Mouse (Mus musculus): ENCODE measurements around the gene Gm42715. TPM values are rescaled to one million over a fixed set of nuclear protein-coding genes. Genes with fewer than 3 reads are reported as not detected.
"Not testable (repeated sequence)": the region's sequence is repeated elsewhere in the genome, so short reads cannot be mapped to it uniquely, and the experiment has no call there.

Gene Gm42715
- polyA plus RNA-seq, 1 experiment from 2014 or later, result 9.4 TPM

GRCm38 (mm10) chr7:127477687-127478634 lies 41.4 kb upstream of the Gm42715 start:
- H3K9me3 ChIP-seq, result no peaks in the 10 kb centered on the region
- H3K4me1 ChIP-seq, result peaks cover 38% of the 10 kb centered on the region
- under 1% methylated on average over 50 of the region's 50 CpGs for WGBS
- H3K27me3 ChIP-seq (replicated peaks), result no peaks in the 10 kb centered on the region
- H3K27ac ChIP-seq (replicated peaks), result peak overlapping the region; percentile 98
- H3K4me3 ChIP-seq, result peak overlapping the region; percentile 81
- peak; percentile 89 for ATAC-seq (ENCODE audit: extremely low read depth, insufficient number of reproducible peaks, low FRiP score, low TSS enrichment)
- H3K9ac ChIP-seq, result peak overlapping the region; percentile 97
- peak overlapping the region; percentile 94 for H3K4me2 ChIP-seq
- peaks cover 68% of the 10 kb centered on the region for H3K36me3 ChIP-seq

GRCm38 (mm10) chr7:127478635-127479317 lies 40.6 kb upstream of the Gm42715 start, which contains the start of gene Fbrs:
Fbrs (plus strand) TSS chr7:127479199.
- Histone ChIP-seq H3K9me3 (no peaks in the 10 kb centered on the region), H3K4me3 (peak within 1 kb of the TSS; percentile 81), H3K4me2 (peak within 1 kb of the TSS; percentile 94), H3K36me3 (peaks cover 68% of the 10 kb centered on the region), H3K9ac (peak within 1 kb of the TSS; percentile 97), H3K27me3 (replicated peaks) (no peaks in the 10 kb centered on the region), H3K4me1 (peaks cover 38% of the 10 kb centered on the region), H3K27ac (replicated peaks) (peak within 1 kb of the TSS; percentile 98)
- peak; percentile 50 for ATAC-seq (ENCODE audit: extremely low read depth, insufficient number of reproducible peaks, low FRiP score, low TSS enrichment)
- under 1% methylated on average over 62 of the region's 62 CpGs for WGBS

GRCm38 (mm10) chr7:127479318-127480225 lies 39.8 kb upstream of the Gm42715 start:
- no peaks in the 10 kb centered on the region for H3K27me3 ChIP-seq (replicated peaks)
- WGBS, result 4% methylated on average over 47 of the region's 48 CpGs

GRCm38 (mm10) chr7:127480321-127480720 lies 39.1 kb upstream of the Gm42715 start:
- Histone ChIP-seq H3K4me2 (peak overlapping the region; percentile 94), H3K27ac (replicated peaks) (peak overlapping the region; percentile 98; the same call in 1 of the 2 replicates), H3K4me3 (peak overlapping the region; percentile 81), H3K27me3 (replicated peaks) (no peaks in the 10 kb centered on the region), H3K9ac (peak overlapping the region; percentile 97), H3K9me3 (no peaks in the 10 kb centered on the region), H3K4me1 (peaks cover 38% of the 10 kb centered on the region), H3K36me3 (peaks cover 68% of the 10 kb centered on the region)
- 56% methylated on average over 2 of the region's 2 CpGs for WGBS
- ATAC-seq (ENCODE audit: extremely low read depth, insufficient number of reproducible peaks, low FRiP score, low TSS enrichment), result no peak

More at GRCm38 (mm10) chr7:127479318-127480225, 39.8 kb upstream of the Gm42715 start:
- peak overlapping the region; percentile 98 for H3K27ac ChIP-seq (replicated peaks)
- peak overlapping the region; percentile 97 for H3K9ac ChIP-seq
- H3K9me3 ChIP-seq, result no peaks in the 10 kb centered on the region
- no peak for ATAC-seq (ENCODE audit: extremely low read depth, insufficient number of reproducible peaks, low FRiP score, low TSS enrichment)
- H3K36me3 ChIP-seq, result peaks cover 68% of the 10 kb centered on the region
- peaks cover 38% of the 10 kb centered on the region for H3K4me1 ChIP-seq
- peak overlapping the region; percentile 81 for H3K4me3 ChIP-seq
- peak overlapping the region; percentile 94 for H3K4me2 ChIP-seq

- WGBS, result 73% methylated on average over 5 of the region's 5 CpGs
- H3K4me1 ChIP-seq, result peaks cover 15% of the 10 kb centered on the region
- no peaks in the 10 kb centered on the region for H3K9me3 ChIP-seq
- no peak overlapping the region for H3K4me3 ChIP-seq
- no peaks in the 10 kb centered on the region for H3K27me3 ChIP-seq (replicated peaks)
- H3K4me2 ChIP-seq, result no peak overlapping the region
- no peak overlapping the region for H3K27ac ChIP-seq (replicated peaks)
- no peak for ATAC-seq (ENCODE audit: extremely low read depth, insufficient number of reproducible peaks, low FRiP score, low TSS enrichment)
- H3K9ac ChIP-seq, result no peak overlapping the region
- peaks cover 98% of the 10 kb centered on the region for H3K36me3 ChIP-seq
These were observed 34.0 kb upstream of the Gm42715 start for GRCm38 (mm10) chr7:127485416-127485815.

- H3K4me2 ChIP-seq; H3K4me3 ChIP-seq; H3K27ac ChIP-seq (replicated peaks); H3K9me3 ChIP-seq; ATAC-seq (ENCODE audit: extremely low read depth, insufficient number of reproducible peaks, low FRiP score, low TSS enrichment); H3K4me1 ChIP-seq; H3K9ac ChIP-seq; H3K27me3 ChIP-seq (replicated peaks): not testable (repeated sequence)
- WGBS, result 88% methylated on average over 4 of the region's 5 CpGs
- peaks cover 93% of the 10 kb centered on the region for H3K36me3 ChIP-seq
These were observed 31.0 kb upstream of the Gm42715 start for GRCm38 (mm10) chr7:127488364-127488763.

GRCm38 (mm10) chr7:127489982-127490381 lies 29.4 kb upstream of the Gm42715 start:
- peaks cover 77% of the 10 kb centered on the region for H3K36me3 ChIP-seq
- WGBS, result 94% methylated on average over 7 of the region's 7 CpGs

GRCm38 (mm10) chr7:127491846-127492245 lies 27.5 kb upstream of the Gm42715 start:
- H3K9me3 ChIP-seq, result no peaks in the 10 kb centered on the region
- peaks cover 59% of the 10 kb centered on the region for H3K36me3 ChIP-seq
- no peaks in the 10 kb centered on the region for H3K27me3 ChIP-seq (replicated peaks)
- no peak overlapping the region for H3K4me2 ChIP-seq
- H3K4me3 ChIP-seq, result no peak overlapping the region
- ATAC-seq (ENCODE audit: extremely low read depth, insufficient number of reproducible peaks, low FRiP score, low TSS enrichment), result no peak
- H3K27ac ChIP-seq (replicated peaks), result no peak overlapping the region
- peaks cover 12% of the 10 kb centered on the region; the same call in 1 of the 2 replicates for H3K4me1 ChIP-seq
- H3K9ac ChIP-seq, result no peak overlapping the region
- 89% methylated on average over 3 of the region's 3 CpGs for WGBS

More at GRCm38 (mm10) chr7:127489982-127490381, 29.4 kb upstream of the Gm42715 start:
- no peak overlapping the region for H3K4me3 ChIP-seq
- no peaks in the 10 kb centered on the region for H3K9me3 ChIP-seq
- ATAC-seq (ENCODE audit: extremely low read depth, insufficient number of reproducible peaks, low FRiP score, low TSS enrichment), result no peak
- H3K9ac ChIP-seq, result no peak overlapping the region
- peaks cover 10% of the 10 kb centered on the region; the same call in 1 of the 2 replicates for H3K4me1 ChIP-seq
- no peak overlapping the region for H3K4me2 ChIP-seq
- H3K27ac ChIP-seq (replicated peaks), result no peak overlapping the region
- H3K27me3 ChIP-seq (replicated peaks), result no peaks in the 10 kb centered on the region

GRCm38 (mm10) chr7:127494648-127495047 lies 24.7 kb upstream of the Gm42715 start:
- Histone ChIP-seq H3K4me2 (no peak overlapping the region), H3K36me3 (peaks cover 33% of the 10 kb centered on the region), H3K4me1 (peaks cover 13% of the 10 kb centered on the region; the same call in 1 of the 2 replicates), H3K27ac (replicated peaks) (no peak overlapping the region), H3K9me3 (no peaks in the 10 kb centered on the region), H3K4me3 (no peak overlapping the region), H3K9ac (no peak overlapping the region), H3K27me3 (replicated peaks) (no peaks in the 10 kb centered on the region)
- ATAC-seq (ENCODE audit: extremely low read depth, insufficient number of reproducible peaks, low FRiP score, low TSS enrichment), result no peak

- Histone ChIP-seq H3K4me1 (peaks cover 13% of the 10 kb centered on the region; the same call in 1 of the 2 replicates), H3K27me3 (replicated peaks) (no peaks in the 10 kb centered on the region), H3K36me3 (peaks cover 6% of the 10 kb centered on the region), H3K9me3 (no peaks in the 10 kb centered on the region), H3K9ac (no peak overlapping the region), H3K4me3 (no peak overlapping the region), H3K4me2 (no peak overlapping the region), H3K27ac (replicated peaks) (no peak overlapping the region)
- 77% methylated on average over 2 of the region's 2 CpGs for WGBS
- no peak for ATAC-seq (ENCODE audit: extremely low read depth, insufficient number of reproducible peaks, low FRiP score, low TSS enrichment)
These were observed 22.0 kb upstream of the Gm42715 start for GRCm38 (mm10) chr7:127497382-127497781.

Measured in heart, embryonic 13.5 days (tissue).